Mouse (Mus musculus) MEL (cell line): ENCODE results near the gene Wdr90. TPM values are rescaled to one million over a fixed set of nuclear protein-coding genes. Genes with fewer than 3 reads are reported as not detected.

Experiments used
- DNase-seq: peaks from one replicate; pipeline ENCODE4 v3.0.0; 2011; ENCODE audit warnings: low read depth, low spot score
- H3K27ac ChIP-seq: 2 replicates; pipeline ENCODE4 v1.5.1; 2012; ENCODE audit warnings: low read depth, mild to moderate bottlenecking, control low read depth, low read length, moderate library complexity; ENCODE audit not compliant: control insufficient read depth
- H3K27me3 ChIP-seq, 2 experiments: fragments of 150-350 bp in 1 of 2; sonication (generic) in 1 of 2; 2 replicates each; pipeline ENCODE4 v1.6.1; 2012; ENCODE audit warnings: low read length in 2 of 2, mild to moderate bottlenecking in 2 of 2, improper control_type of control experiment in 1 of 2, moderate library complexity in 1 of 2; ENCODE audit not compliant: insufficient read depth in 2 of 2, control insufficient read depth in 1 of 2
- H3K36me3 ChIP-seq, 2 experiments: 2 replicates each; pipeline ENCODE4 v1.6.1; 2012 to 2014; ENCODE audit warnings: low read length in 2 of 2, improper control_type of control experiment in 1 of 2, inconsistent platforms in 1 of 2, mild to moderate bottlenecking in 1 of 2; ENCODE audit not compliant: insufficient read depth in 2 of 2, control insufficient read depth in 1 of 2
- H3K4me1 ChIP-seq, 2 experiments: fragments of 150-350 bp in 1 of 2; sonication (generic) in 1 of 2; 2 replicates each; pipeline ENCODE4 v1.6.1; 2012; ENCODE audit warnings: low read length in 2 of 2, improper control_type of control experiment in 1 of 2, mild to moderate bottlenecking in 1 of 2; ENCODE audit not compliant: insufficient read depth in 2 of 2, control insufficient read depth in 1 of 2
- H3K4me3 ChIP-seq, 2 experiments: fragments of 150-350 bp in 1 of 2; sonication (generic) in 1 of 2; 2 replicates each; pipeline ENCODE4 v1.5.1; 2012; ENCODE audit warnings: low read depth in 2 of 2, low read length in 2 of 2, mild to moderate bottlenecking in 2 of 2, moderate library complexity in 2 of 2, control low read depth in 1 of 2, improper control_type of control experiment in 1 of 2; ENCODE audit not compliant: control insufficient read depth in 1 of 2, insufficient read depth in 1 of 2
- H3K79me2 ChIP-seq: 2 replicates; pipeline ENCODE4 v1.6.1; 2012; ENCODE audit warnings: mild to moderate bottlenecking, low read length, moderate library complexity; ENCODE audit not compliant: control insufficient read depth, poor library complexity, insufficient read depth
- H3K9ac ChIP-seq: 2 replicates; pipeline ENCODE4 v1.6.1; 2012; ENCODE audit warnings: low read depth, mild to moderate bottlenecking, control low read depth, low read length, moderate library complexity; ENCODE audit not compliant: control insufficient read depth, poor library complexity, severe bottlenecking
- H3K9me3 ChIP-seq: fragments of 150-350 bp; sonication (generic); replicated peaks from 2 replicates; pipeline ENCODE4 v1.6.1; 2012; ENCODE audit warnings: mild to moderate bottlenecking, low read length, improper control_type of control experiment, moderate library complexity; ENCODE audit not compliant: insufficient read depth
- CHD2 ChIP-seq: IDR thresholded peaks from 2 replicates; pipeline ENCODE4 v1.6.1; 2011; ENCODE audit warnings: low read length, improper control_type of control experiment
- CTCF ChIP-seq, 3 experiments: IDR thresholded peaks in 2 of 3; conservative IDR thresholded peaks in 1 of 3; 2 replicates each; pipeline ENCODE4 v1.5.1; 2011 to 2012; ENCODE audit warnings: low read length in 3 of 3, low read depth in 2 of 3, mild to moderate bottlenecking in 2 of 3, improper control_type of control experiment in 1 of 3, inconsistent platforms in 1 of 3, mixed read lengths in 1 of 3, moderate library complexity in 1 of 3; ENCODE audit not compliant: control insufficient read depth in 1 of 3, insufficient read depth in 1 of 3, poor library complexity in 1 of 3, severe bottlenecking in 1 of 3
- EP300 ChIP-seq, 2 experiments: IDR thresholded peaks; 2 replicates each; pipeline ENCODE4 v1.6.1; 2011; ENCODE audit warnings: improper control_type of control experiment in 2 of 2, low read length in 2 of 2, low read depth in 1 of 2, mild to moderate bottlenecking in 1 of 2
- ETS1 ChIP-seq: IDR thresholded peaks from 2 replicates; pipeline ENCODE4 v1.6.1; 2012; ENCODE audit warnings: low read depth, mild to moderate bottlenecking, inconsistent platforms, low read length, improper control_type of control experiment, moderate library complexity
- GABPA ChIP-seq: IDR thresholded peaks from 2 replicates; pipeline ENCODE4 v1.6.1; 2012; ENCODE audit warnings: low read depth, mild to moderate bottlenecking, inconsistent platforms, low read length, improper control_type of control experiment, moderate library complexity
- GATA1 ChIP-seq: IDR thresholded peaks from 2 replicates; pipeline ENCODE4 v1.6.1; 2011; ENCODE audit warnings: low read depth, low read length, improper control_type of control experiment
- HCFC1 ChIP-seq: IDR thresholded peaks from 2 replicates; pipeline ENCODE4 v1.6.1; 2012; ENCODE audit warnings: low read depth, mild to moderate bottlenecking, inconsistent platforms, low read length, improper control_type of control experiment, moderate library complexity
- KAT2A ChIP-seq: conservative IDR thresholded peaks from 2 replicates; pipeline ENCODE4 v1.6.1; 2012; ENCODE audit warnings: low read depth, low read length, improper control_type of control experiment, inconsistent platforms
- MXI1 ChIP-seq: IDR thresholded peaks from 2 replicates; pipeline ENCODE4 v1.6.1; 2011; ENCODE audit warnings: mild to moderate bottlenecking, low read depth, low read length, improper control_type of control experiment
- MYC ChIP-seq: IDR thresholded peaks from 2 replicates; pipeline ENCODE4 v1.6.1; 2011; ENCODE audit warnings: low read depth, mild to moderate bottlenecking, low read length, improper control_type of control experiment, moderate library complexity
- NRF1 ChIP-seq: IDR thresholded peaks from 2 replicates; pipeline ENCODE4 v1.6.1; 2014; ENCODE audit warnings: low read depth, mild to moderate bottlenecking, inconsistent platforms, low read length, improper control_type of control experiment, moderate library complexity; ENCODE audit not compliant: poor library complexity, insufficient read depth, severe bottlenecking
- POLR2A ChIP-seq, 2 experiments: IDR thresholded peaks; 2 replicates each; pipeline ENCODE4 v1.6.1; 2011 to 2012; ENCODE audit warnings: low read length in 2 of 2, mild to moderate bottlenecking in 2 of 2, control low read depth in 1 of 2, improper control_type of control experiment in 1 of 2, low read depth in 1 of 2, moderate library complexity in 1 of 2; ENCODE audit not compliant: control insufficient read depth in 1 of 2, insufficient read depth in 1 of 2, poor library complexity in 1 of 2
- POLR2AphosphoS5 ChIP-seq: IDR thresholded peaks from 2 replicates; pipeline ENCODE4 v1.6.1; 2012; ENCODE audit warnings: low read depth, borderline replicate concordance, mild to moderate bottlenecking, inconsistent platforms, low read length, moderate library complexity, mixed read lengths
- RCOR1 ChIP-seq: IDR thresholded peaks from 2 replicates; pipeline ENCODE4 v1.6.1; 2012; ENCODE audit warnings: low read depth, mild to moderate bottlenecking, inconsistent platforms, low read length, improper control_type of control experiment
- SIN3A ChIP-seq: IDR thresholded peaks from 2 replicates; pipeline ENCODE4 v1.6.1; 2012; ENCODE audit warnings: low read length, improper control_type of control experiment, inconsistent platforms
- SMC3 ChIP-seq: IDR thresholded peaks from 2 replicates; pipeline ENCODE4 v1.6.1; 2011; ENCODE audit warnings: low read depth, low read length, improper control_type of control experiment
- TAL1 ChIP-seq: IDR thresholded peaks from 2 replicates; pipeline ENCODE4 v1.6.1; 2012; ENCODE audit warnings: mild to moderate bottlenecking, inconsistent platforms, low read length, moderate library complexity, mixed read lengths
- UBTF ChIP-seq: IDR thresholded peaks from 2 replicates; pipeline ENCODE4 v1.6.1; 2012; ENCODE audit warnings: low read depth, mild to moderate bottlenecking, inconsistent platforms, low read length, improper control_type of control experiment, moderate library complexity, borderline replicate concordance; ENCODE audit not compliant: insufficient read depth
- USF1 ChIP-seq: IDR thresholded peaks from 2 replicates; pipeline ENCODE4 v1.6.1; 2014; ENCODE audit warnings: low read depth, mild to moderate bottlenecking, inconsistent platforms, low read length, improper control_type of control experiment, moderate library complexity
- USF2 ChIP-seq, 2 experiments: IDR thresholded peaks; 2 replicates each; pipeline ENCODE4 v1.6.1; 2011 to 2012; ENCODE audit warnings: improper control_type of control experiment in 2 of 2, low read length in 2 of 2, borderline replicate concordance in 1 of 2, inconsistent platforms in 1 of 2, low read depth in 1 of 2, mild to moderate bottlenecking in 1 of 2; ENCODE audit not compliant: insufficient read depth in 1 of 2
- ZC3H11A ChIP-seq: IDR thresholded peaks from 2 replicates; pipeline ENCODE4 v1.6.1; 2012; ENCODE audit warnings: low read depth, mild to moderate bottlenecking, inconsistent platforms, low read length, improper control_type of control experiment
- ZKSCAN1 ChIP-seq: IDR thresholded peaks from 2 replicates; pipeline ENCODE4 v1.6.1; 2012; ENCODE audit warnings: low read depth, mild to moderate bottlenecking, inconsistent platforms, low read length, improper control_type of control experiment, moderate library complexity
- ZMIZ1 ChIP-seq: IDR thresholded peaks from 2 replicates; pipeline ENCODE4 v1.6.1; 2012; ENCODE audit warnings: low read depth, mild to moderate bottlenecking, inconsistent platforms, low read length, improper control_type of control experiment, moderate library complexity
- polyA plus RNA-seq, 2 experiments: library from polyadenylated mRNA; stranded (reverse) in 1 of 2; unstranded in 1 of 2; fragments of >175 nt in 1 of 2; fragments of >200 nt in 1 of 2; gene quantifications; 2 replicates each; pipeline versions ENCODE4 v1.2.1 to v1.2.4; 2012; ENCODE audit warnings: low replicate concordance in 2 of 2, low read depth in 1 of 2; ENCODE audit not compliant: insufficient read length in 2 of 2, insufficient read depth in 1 of 2, missing spikeins in 1 of 2
- total RNA-seq: library from RNA; depleted of rRNA; stranded (reverse); fragments of 300-350 nt; gene quantifications from 2 replicates; pipeline ENCODE4 v1.2.3, GENCODE M21; 2012

Gene Wdr90
- total and polyA plus RNA-seq, 3 experiments: 23.7 to 44.5 TPM; not detected in 1

GRCm38 (mm10) chr17:25813471-25813870, 47.8 kb downstream of the Wdr90 start:
- Histone ChIP-seq H3K9me3 (no peaks in the 10 kb centered on the region), H3K4me3 (no peak overlapping the region), H3K79me2 (no peaks in the 10 kb centered on the region), H3K9ac (no peak overlapping the region), H3K27me3 (peaks cover 0 to 3% of the 10 kb centered on the region in 2 experiments; a peak in 2 of 4 replicates), H3K4me1 (no peaks in the 10 kb centered on the region), H3K27ac (no peak overlapping the region), H3K36me3 (no peaks in the 10 kb centered on the region)
- peak; percentile 72 for DNase-seq
- TF ChIP-seq TAL1 (no peak), ZKSCAN1 (no peak), KAT2A (no peak), HCFC1 (no peak), MYC (no peak), RCOR1 (no peak), GABPA (no peak), POLR2AphosphoS5 (no peak), SMC3 (no peak), POLR2A (IDR thresholded peaks at IDR 0.05; ENCODE audit: control insufficient read depth in 1 of 2, insufficient read depth in 1 of 2, low read depth in 1 of 2, low read length in 2 of 2, poor library complexity in 1 of 2) (no peak), UBTF (no peak), CHD2 (no peak), SIN3A (peak; percentile 79), USF1 (no peak), MXI1 (peak; percentile 78), ZMIZ1 (no peak), ZC3H11A (no peak), ETS1 (no peak), CTCF (IDR thresholded peaks at IDR 0.05 in 2 of 3, conservative IDR thresholded peaks at IDR 0.05 in 1 of 3; ENCODE audit: control insufficient read depth in 1 of 3, insufficient read depth in 1 of 3, low read depth in 2 of 3, low read length in 3 of 3, poor library complexity in 1 of 3, severe bottlenecking in 1 of 3) (0 out of 6 replicates have a peak, but pooled peaks of 1 of the 3 experiments have one; percentile 12), GATA1 (no peak), USF2 (IDR thresholded peaks at IDR 0.05; ENCODE audit: borderline replicate concordance in 1 of 2, insufficient read depth in 1 of 2, low read depth in 1 of 2, low read length in 2 of 2) (no peak), EP300 (IDR thresholded peaks at IDR 0.05; ENCODE audit: low read depth in 1 of 2, low read length in 2 of 2) (no peak), NRF1 (no peak)
